Mouse (Mus musculus): Measurements from ENCODE around the gene Zfc3h1. TPM values are rescaled to one million over a fixed set of nuclear protein-coding genes. Genes with fewer than 3 reads are reported as not detected.

Gene Zfc3h1
- polyA plus RNA-seq, 1 experiment from 2014 or later, result 28.7 TPM

DNA sequence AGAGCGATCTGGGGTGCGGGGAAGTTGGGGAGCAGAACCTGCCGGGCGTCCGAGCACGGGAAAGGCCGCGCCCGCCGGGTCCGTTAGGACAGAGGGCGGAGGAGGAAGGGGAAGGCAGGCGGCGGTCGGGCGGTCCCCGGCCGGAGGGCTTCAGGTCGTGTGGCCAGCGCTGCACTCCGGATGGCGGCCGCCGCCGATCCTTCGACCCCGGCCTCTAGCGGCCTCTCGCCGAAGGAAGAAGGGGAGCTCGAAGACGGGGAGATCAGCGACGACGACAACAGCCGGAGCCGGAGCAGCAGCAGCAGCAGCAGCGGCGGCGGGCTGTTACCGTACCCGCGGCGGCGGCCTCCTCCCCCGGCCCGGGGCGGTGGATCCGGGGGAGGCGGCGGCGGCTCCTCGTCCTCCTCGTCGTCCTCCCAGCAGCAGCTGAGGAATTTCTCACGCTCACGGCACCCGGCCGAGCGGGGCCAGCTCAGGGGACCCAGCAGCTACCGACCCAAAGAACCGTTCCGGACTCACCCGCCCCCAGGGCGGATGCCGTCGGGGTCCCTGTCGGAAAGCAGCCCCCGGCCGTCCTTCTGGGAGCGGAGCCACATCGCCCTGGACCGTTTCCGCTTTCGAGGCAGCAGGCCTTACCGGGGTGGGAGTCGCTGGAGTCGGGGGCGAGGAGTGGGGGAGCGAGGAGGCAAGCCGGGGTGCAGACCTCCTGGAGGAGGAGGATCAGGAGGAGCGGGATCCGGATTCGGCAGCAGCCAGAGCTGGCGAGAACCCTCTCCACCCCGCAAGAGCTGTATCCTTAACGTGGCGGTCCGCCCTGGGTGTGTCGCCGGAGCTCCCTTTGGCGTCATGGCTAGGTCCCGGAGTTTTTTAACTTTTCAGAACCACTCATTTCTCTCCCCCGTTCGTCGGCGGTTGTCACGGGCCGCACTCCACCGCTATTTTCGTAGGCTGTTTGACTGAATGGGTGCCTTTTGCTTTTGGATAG is 551 bp downstream of the Zfc3h1 start:
- Histone ChIP-seq H3K9ac (replicated peaks) (peak overlapping the region; percentile 87), H3K9me3 (no peaks in the 10 kb centered on the region), H3K36me3 (peaks cover 25% of the 10 kb centered on the region), H3K4me1 (replicated peaks) (peaks cover 32% of the 10 kb centered on the region), H3K27ac (peak overlapping the region; percentile 98), H3K4me3 (replicated peaks) (peak overlapping the region; percentile 93), H3K27me3 (no peaks in the 10 kb centered on the region), H3K4me2 (peak overlapping the region; percentile 76)
- ATAC-seq (ENCODE audit: insufficient number of reproducible peaks, insufficient read depth, low FRiP score, low TSS enrichment, low read depth), result peak; percentile 57; the same call in 1 of the 2 replicates
- WGBS, result under 1% methylated on average over 76 of the region's 101 CpGs

DNA sequence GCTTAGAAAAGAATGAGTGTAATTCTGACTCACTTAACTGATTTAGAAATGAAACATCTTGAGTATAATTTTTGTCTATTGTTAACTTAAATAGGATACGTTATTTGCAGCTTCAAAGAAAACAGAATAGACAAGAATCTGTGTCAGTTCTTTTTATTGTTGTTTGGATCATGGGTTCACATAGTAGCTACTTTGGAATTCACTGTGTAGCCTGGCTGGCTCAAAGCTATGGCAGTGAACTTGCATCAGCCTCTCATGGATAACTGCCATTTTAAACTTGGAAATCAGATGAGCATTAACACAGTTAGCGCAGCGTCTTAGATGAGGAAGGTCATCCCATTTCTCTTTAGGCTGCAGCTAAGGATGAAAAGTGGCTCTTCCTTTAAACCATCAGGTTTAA is 3.1 kb downstream of the Zfc3h1 start:
- H3K4me2 ChIP-seq, result peak overlapping the region; percentile 20; the same call in 1 of the 2 replicates
- H3K4me3 ChIP-seq (replicated peaks), result no peak overlapping the region

DNA sequence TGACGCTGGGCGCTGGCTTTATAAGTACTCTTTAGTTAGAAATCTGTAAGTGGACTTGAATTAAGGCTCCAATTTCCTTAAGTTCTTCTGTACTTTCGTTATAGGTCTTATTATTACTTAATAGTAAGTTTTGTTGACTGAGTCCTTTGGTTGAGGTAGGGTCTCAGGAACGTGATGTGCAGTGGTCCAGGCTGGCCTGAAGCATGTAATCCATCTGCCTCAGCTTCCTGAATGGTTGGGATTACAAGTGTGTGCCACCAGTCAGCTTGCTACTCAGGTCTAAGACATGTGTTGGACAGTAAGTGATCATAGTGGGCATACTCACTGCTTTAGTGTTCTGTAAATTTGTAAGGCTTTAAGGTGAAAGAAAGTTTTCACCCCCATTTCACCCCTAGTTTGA is 6.3 kb downstream of the Zfc3h1 start:
- no peaks in the 10 kb centered on the region for H3K9me3 ChIP-seq
- H3K9ac ChIP-seq (replicated peaks), result no peak overlapping the region
- peaks cover 22% of the 10 kb centered on the region for H3K4me1 ChIP-seq (replicated peaks)
- ATAC-seq (ENCODE audit: insufficient number of reproducible peaks, insufficient read depth, low FRiP score, low TSS enrichment, low read depth), result no peak
- 92% methylated on average over 4 of the region's 4 CpGs for WGBS
- no peak overlapping the region for H3K4me2 ChIP-seq
- H3K27me3 ChIP-seq, result no peaks in the 10 kb centered on the region
- H3K27ac ChIP-seq, result no peak overlapping the region
- H3K4me3 ChIP-seq (replicated peaks), result no peak overlapping the region
- peaks cover 56% of the 10 kb centered on the region for H3K36me3 ChIP-seq

More for the DNA sequence above, 3.1 kb downstream of the Zfc3h1 start:
- Histone ChIP-seq H3K9ac (replicated peaks) (no peak overlapping the region), H3K9me3 (no peaks in the 10 kb centered on the region), H3K27ac (no peak overlapping the region), H3K27me3 (no peaks in the 10 kb centered on the region), H3K4me1 (replicated peaks) (peaks cover 25% of the 10 kb centered on the region), H3K36me3 (peaks cover 29% of the 10 kb centered on the region)
- 98% methylated on average over 3 of the region's 3 CpGs for WGBS
- ATAC-seq (ENCODE audit: insufficient number of reproducible peaks, insufficient read depth, low FRiP score, low TSS enrichment, low read depth), result no peak

DNA sequence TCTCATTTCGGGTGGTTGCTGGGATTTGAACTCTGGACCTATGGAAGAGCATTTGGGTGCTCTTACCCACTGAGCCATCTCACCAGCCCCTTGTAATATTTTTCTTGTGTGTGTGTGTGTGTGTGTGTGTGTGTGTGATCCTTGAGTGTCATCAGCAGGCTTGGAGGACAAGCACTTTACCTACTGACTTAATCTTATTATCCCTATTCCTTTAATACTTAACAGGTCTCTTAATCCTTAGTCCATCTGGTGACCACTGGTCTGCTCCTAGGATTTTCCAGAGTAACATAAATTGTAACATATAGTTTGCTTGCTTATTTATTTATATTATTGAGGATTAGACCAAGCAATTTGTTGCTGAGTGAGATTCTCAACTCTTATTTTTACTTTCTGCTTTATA is 7.1 kb downstream of the Zfc3h1 start:
- no peak overlapping the region for H3K4me3 ChIP-seq (replicated peaks)
- peaks cover 60% of the 10 kb centered on the region for H3K36me3 ChIP-seq
- WGBS, result 86% methylated on average over 1 of the region's 1 CpGs
- H3K4me2 ChIP-seq, result no peak overlapping the region
- no peaks in the 10 kb centered on the region for H3K27me3 ChIP-seq
- no peak overlapping the region for H3K27ac ChIP-seq
- peaks cover 16% of the 10 kb centered on the region for H3K4me1 ChIP-seq (replicated peaks)
- H3K9ac ChIP-seq (replicated peaks), result no peak overlapping the region
- ATAC-seq (ENCODE audit: insufficient number of reproducible peaks, insufficient read depth, low FRiP score, low TSS enrichment, low read depth), result no peak
- H3K9me3 ChIP-seq, result no peaks in the 10 kb centered on the region

DNA sequence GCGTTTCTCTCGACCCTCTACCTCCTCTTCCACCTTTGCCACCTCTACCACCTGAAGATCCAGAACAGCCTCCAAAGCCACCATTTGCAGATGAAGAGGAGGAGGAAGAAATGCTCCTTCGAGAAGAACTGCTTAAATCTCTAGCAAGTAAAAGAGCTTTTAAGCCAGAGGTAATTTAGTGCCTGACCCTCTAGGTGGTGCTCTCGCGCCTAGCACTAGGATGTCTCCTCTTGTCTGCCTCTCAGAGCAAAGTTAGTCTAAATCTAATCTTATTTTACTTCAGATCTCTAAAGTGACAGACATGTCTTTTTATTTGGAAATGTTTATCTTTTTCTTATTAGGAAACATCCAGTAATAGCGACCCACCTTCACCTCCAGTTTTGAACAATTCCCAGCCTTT is 21.6 kb downstream of the Zfc3h1 start:
- H3K9ac ChIP-seq (replicated peaks), result no peak overlapping the region
- no peaks in the 10 kb centered on the region for H3K9me3 ChIP-seq
- H3K27ac ChIP-seq, result no peak overlapping the region
- no peaks in the 10 kb centered on the region for H3K4me1 ChIP-seq (replicated peaks)
- no peak for ATAC-seq (ENCODE audit: insufficient number of reproducible peaks, insufficient read depth, low FRiP score, low TSS enrichment, low read depth)
- whole genome bisulfite sequencing, result 65% methylated on average over 6 of the region's 6 CpGs
- no peak overlapping the region for H3K4me3 ChIP-seq (replicated peaks)
- H3K4me2 ChIP-seq, result no peak overlapping the region
- no peaks in the 10 kb centered on the region for H3K27me3 ChIP-seq
- peaks cover 79% of the 10 kb centered on the region for H3K36me3 ChIP-seq

DNA sequence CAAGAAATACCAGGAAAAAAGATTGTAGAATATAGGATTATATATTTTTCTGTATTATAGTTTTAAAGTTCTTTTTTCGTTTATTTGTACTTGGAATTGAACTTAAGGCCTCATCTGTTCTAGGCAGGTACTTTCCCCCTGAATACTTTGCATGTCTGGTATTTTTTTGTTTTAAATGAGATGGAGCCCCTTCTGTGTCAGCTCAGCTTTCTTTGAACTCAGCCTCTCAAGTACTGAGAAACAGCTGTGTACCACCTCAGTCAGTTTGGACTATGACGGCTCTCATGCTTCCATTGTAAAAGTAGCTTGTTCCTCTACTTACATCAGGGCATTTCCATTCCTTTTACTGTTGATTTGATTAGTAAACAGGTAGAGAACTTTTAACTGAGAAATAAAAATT is 28.7 kb downstream of the Zfc3h1 start:
- H3K36me3 ChIP-seq, result peaks cover 85% of the 10 kb centered on the region
- H3K9ac ChIP-seq (replicated peaks), result no peak overlapping the region
- H3K4me2 ChIP-seq, result no peak overlapping the region
- H3K4me3 ChIP-seq (replicated peaks), result no peak overlapping the region
- no peak overlapping the region for H3K27ac ChIP-seq
- 83% methylated on average over 2 of the region's 2 CpGs for WGBS
- ATAC-seq (ENCODE audit: insufficient number of reproducible peaks, insufficient read depth, low FRiP score, low TSS enrichment, low read depth), result no peak
- H3K9me3 ChIP-seq, result no peaks in the 10 kb centered on the region
- no peaks in the 10 kb centered on the region for H3K4me1 ChIP-seq (replicated peaks)
- no peaks in the 10 kb centered on the region for H3K27me3 ChIP-seq

DNA sequence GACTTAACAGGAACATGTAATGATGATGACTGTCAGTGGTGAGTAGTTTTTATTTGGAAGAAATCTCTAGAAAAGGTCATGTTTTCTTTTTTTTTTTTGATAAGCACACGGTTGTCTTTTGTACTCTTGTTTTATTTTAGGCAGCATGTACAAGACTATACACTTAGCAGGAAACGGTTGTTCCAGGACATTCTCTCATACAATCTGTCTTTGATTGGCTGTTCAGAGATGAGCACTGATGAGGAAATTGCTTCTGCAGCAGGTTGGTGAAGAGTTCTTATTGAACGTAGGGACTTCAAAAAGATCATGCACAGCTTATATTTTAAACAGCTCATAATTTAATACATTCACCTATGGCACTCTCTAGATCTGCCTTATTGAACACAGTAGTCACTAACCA is 29.3 kb downstream of the Zfc3h1 start:
- Histone ChIP-seq H3K4me3 (replicated peaks) (no peak overlapping the region), H3K9ac (replicated peaks) (no peak overlapping the region), H3K9me3 (no peaks in the 10 kb centered on the region), H3K36me3 (peaks cover 86% of the 10 kb centered on the region), H3K27ac (no peak overlapping the region), H3K4me1 (replicated peaks) (no peaks in the 10 kb centered on the region), H3K27me3 (no peaks in the 10 kb centered on the region), H3K4me2 (no peak overlapping the region)
- no peak for ATAC-seq (ENCODE audit: insufficient number of reproducible peaks, insufficient read depth, low FRiP score, low TSS enrichment, low read depth)
- WGBS, result 94% methylated on average over 3 of the region's 3 CpGs

DNA sequence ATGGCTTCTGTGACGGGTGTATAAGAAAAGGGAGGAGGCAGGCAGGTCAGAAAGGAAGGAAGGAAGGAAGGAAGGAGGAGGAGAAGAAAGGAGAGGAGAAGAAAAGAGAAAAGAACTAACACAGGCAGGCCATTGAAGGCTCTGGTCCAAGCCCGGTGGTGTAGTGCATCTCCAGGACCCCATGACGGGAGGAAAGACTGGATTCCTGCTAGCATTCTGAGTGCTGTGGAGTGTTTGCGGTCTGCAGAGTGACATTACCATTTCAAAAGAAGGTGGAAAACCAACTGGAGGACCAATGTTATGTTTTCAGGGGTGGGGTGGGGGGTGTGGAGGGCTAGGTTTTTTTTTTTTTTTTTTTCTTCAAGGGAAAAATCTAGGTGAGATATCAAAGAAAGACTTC is 37.2 kb downstream of the Zfc3h1 start:
- ATAC-seq (ENCODE audit: insufficient number of reproducible peaks, insufficient read depth, low FRiP score, low TSS enrichment, low read depth), result no peak
- 86% methylated on average over 4 of the region's 4 CpGs for WGBS
- Histone ChIP-seq H3K27ac (no peak overlapping the region), H3K9me3 (no peaks in the 10 kb centered on the region), H3K9ac (replicated peaks) (no peak overlapping the region), H3K4me3 (replicated peaks) (no peak overlapping the region), H3K27me3 (no peaks in the 10 kb centered on the region), H3K36me3 (peaks cover 77% of the 10 kb centered on the region), H3K4me2 (no peak overlapping the region), H3K4me1 (replicated peaks) (no peaks in the 10 kb centered on the region)

DNA sequence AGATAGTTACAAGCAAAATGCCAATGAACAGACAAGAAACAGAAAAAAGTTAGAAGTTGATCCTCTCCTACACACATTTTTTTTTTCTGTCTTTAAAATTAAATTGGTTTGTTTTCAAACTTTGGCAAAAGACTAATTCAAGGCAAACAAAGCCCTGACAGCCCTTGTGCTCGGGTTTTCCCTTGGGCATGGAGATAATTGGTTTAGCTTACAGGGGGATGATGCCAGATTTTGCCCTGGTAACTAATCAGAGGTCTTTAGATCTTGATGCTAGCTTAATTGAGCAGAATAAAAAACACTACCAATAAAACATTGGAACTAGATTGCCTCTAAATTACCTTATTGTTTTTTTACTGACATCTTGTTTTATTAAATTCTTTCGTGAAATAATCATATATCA is 40.6 kb downstream of the Zfc3h1 start:
- no peak for ATAC-seq (ENCODE audit: insufficient number of reproducible peaks, insufficient read depth, low FRiP score, low TSS enrichment, low read depth)
- no peak overlapping the region for H3K9ac ChIP-seq (replicated peaks)
- H3K9me3 ChIP-seq, result no peaks in the 10 kb centered on the region
- H3K4me3 ChIP-seq (replicated peaks), result no peak overlapping the region
- H3K4me2 ChIP-seq, result no peak overlapping the region
- H3K36me3 ChIP-seq, result peaks cover 80% of the 10 kb centered on the region
- no peak overlapping the region for H3K27ac ChIP-seq
- H3K4me1 ChIP-seq (replicated peaks), result no peaks in the 10 kb centered on the region
- 77% methylated on average over 2 of the region's 2 CpGs for WGBS
- no peaks in the 10 kb centered on the region for H3K27me3 ChIP-seq

DNA sequence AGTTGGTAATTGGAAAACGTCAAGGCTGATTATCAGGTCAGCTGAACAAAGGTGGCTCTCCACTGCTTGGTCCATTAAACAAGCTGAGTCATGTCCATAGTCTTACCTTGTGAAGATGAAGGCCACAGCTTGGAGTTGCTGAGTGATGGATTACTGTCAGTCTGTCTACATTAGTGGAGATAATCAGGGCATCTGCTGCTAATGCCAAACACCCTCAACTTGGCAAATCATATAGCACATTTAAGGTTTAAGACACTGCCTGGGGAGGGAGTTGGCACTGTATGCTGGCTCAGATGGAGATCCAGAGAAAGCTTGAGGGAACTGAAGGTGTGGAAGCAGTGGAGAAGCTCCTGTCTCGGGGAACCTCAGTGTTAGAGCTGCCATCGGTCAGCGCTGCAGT is 52.5 kb downstream of the Zfc3h1 start:
- H3K4me3 ChIP-seq (replicated peaks), result no peak overlapping the region
- H3K4me1 ChIP-seq (replicated peaks), result no peaks in the 10 kb centered on the region; the same call in 1 of the 2 replicates
- no peak for ATAC-seq (ENCODE audit: insufficient number of reproducible peaks, insufficient read depth, low FRiP score, low TSS enrichment, low read depth)

DNA sequence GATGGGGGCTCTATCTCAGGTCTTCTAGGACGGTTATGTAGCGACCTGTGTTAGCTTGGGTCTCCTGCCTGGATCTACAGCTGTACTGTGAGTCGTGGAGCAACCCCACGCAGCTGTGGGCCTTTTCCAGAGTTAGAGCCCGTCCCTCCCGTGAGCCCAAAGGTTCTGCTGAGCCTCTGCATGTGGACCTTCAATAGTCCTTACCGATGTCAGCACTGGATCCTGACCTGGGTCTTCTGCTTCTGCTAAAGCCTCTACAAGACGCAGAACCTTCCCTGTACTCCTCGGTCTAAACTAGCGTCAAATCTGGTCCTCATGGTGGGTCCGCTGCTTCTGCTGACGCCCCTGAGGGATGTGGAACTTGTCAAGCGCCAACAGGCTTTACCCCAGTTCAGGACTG is 63.9 kb downstream of the Zfc3h1 start:
- H3K27ac ChIP-seq, result no peak overlapping the region
- no peaks in the 10 kb centered on the region for H3K36me3 ChIP-seq
- peaks cover 9% of the 10 kb centered on the region for H3K9me3 ChIP-seq
- no peak overlapping the region for H3K9ac ChIP-seq (replicated peaks)
- H3K4me2 ChIP-seq, result no peak overlapping the region
- WGBS, result 90% methylated on average over 13 of the region's 13 CpGs
- H3K4me3 ChIP-seq (replicated peaks), result no peak overlapping the region
- H3K27me3 ChIP-seq, result no peaks in the 10 kb centered on the region
- peaks cover 3% of the 10 kb centered on the region; the same call in 1 of the 2 replicates for H3K4me1 ChIP-seq (replicated peaks)
- no peak for ATAC-seq (ENCODE audit: insufficient number of reproducible peaks, insufficient read depth, low FRiP score, low TSS enrichment, low read depth)

More for the DNA sequence above, 52.5 kb downstream of the Zfc3h1 start:
- Histone ChIP-seq H3K9me3 (no peaks in the 10 kb centered on the region), H3K9ac (replicated peaks) (no peak overlapping the region), H3K4me2 (no peak overlapping the region), H3K27me3 (no peaks in the 10 kb centered on the region), H3K36me3 (peaks cover 40% of the 10 kb centered on the region), H3K27ac (no peak overlapping the region)
- 87% methylated on average over 4 of the region's 4 CpGs for WGBS
